In the genomic region with DNA sequence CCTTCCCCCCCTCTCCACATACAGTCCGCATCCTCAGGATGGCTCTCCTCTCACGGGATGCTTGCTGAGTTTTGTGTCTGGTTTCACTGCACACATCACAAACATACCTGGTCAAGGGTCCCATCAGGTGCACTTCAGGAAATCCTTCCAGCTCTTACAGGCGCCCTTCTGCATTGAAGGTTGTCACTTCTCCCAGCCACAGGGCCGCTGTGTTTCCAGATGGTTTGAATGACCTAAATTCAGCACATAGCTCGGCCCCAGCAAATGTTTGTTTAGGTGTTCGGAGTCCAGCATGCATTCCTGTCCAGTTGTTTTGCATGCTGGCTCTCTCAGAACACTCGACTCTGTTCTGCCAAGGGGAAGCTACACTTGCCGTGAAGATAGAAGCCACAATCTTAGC, we compare ENCODE assay signal across 23 mouse cellular contexts.
DNase-seq lines count a peak whose midpoint lies in the region; ATAC-seq and TF ChIP-seq lines count a peak whose summit lies in the region.
"Had no signal": no experiment of that assay in that cellular context is flagged by ENCODE, and none has a peak within 500 bp of the region (broad histone marks: within the 10 kb centered on the region; RNA-seq: fewer than 3 reads in every experiment).

No protein-coding gene starts in this region.

- no peaks in the 10 kb centered on the region for H3K9me3 ChIP-seq in liver, embryonic 12.5 days (replicated peaks)
- H3K9me3 ChIP-seq in liver, postnatal 0 days (ENCODE audit: low read length), result no peaks in the 10 kb centered on the region
- H3K9me3 ChIP-seq in ES-E14 (ENCODE audit: control insufficient read depth, insufficient read depth, low read depth, low read length), result no peaks in the 10 kb centered on the region
- H3K9me3 ChIP-seq: embryonic facial prominence, embryonic 12.5 days; embryonic facial prominence, embryonic 15.5 days; G1E; heart, embryonic 10.5 days; hindbrain, embryonic 12.5 days; hindbrain, embryonic 15.5 days had no signal

- TF ChIP-seq CTCF in liver, postnatal 0 days (IDR thresholded peaks at IDR 0.05; ENCODE audit: low read depth), result no peak

- peak overlapping the region; percentile 39; the same call in 1 of the 2 replicates for H3K9ac ChIP-seq in liver, embryonic 12.5 days
- no peak overlapping the region for H3K9ac ChIP-seq in liver, postnatal 0 days (replicated peaks)
- no peak overlapping the region for H3K9ac ChIP-seq in ES-E14 (ENCODE audit: insufficient read depth, low read depth, low read length, poor library complexity, severe bottlenecking)
- H3K9ac ChIP-seq: embryonic facial prominence, embryonic 12.5 days; embryonic facial prominence, embryonic 15.5 days; hindbrain, embryonic 12.5 days; hindbrain, embryonic 15.5 days had no signal

- H3K27ac ChIP-seq in liver, embryonic 12.5 days, result peak overlapping the region; percentile 85
- no peak overlapping the region for H3K27ac ChIP-seq in liver, postnatal 0 days (ENCODE audit: low read depth)
- H3K27ac ChIP-seq in ES-E14 (ENCODE audit: insufficient read depth, low read depth, low read length, poor library complexity, severe bottlenecking), result 0 out of 2 replicates have a peak overlapping the region, but pooled peaks have one; percentile 28
- H3K27ac ChIP-seq: embryonic facial prominence, embryonic 12.5 days; embryonic facial prominence, embryonic 15.5 days; heart, embryonic 10.5 days; hindbrain, embryonic 12.5 days; hindbrain, embryonic 15.5 days had no signal

- peak; percentile 34 for DNase-seq in embryo, embryonic 10 days (ENCODE audit: low spot score)
- DNase-seq in embryo, embryonic 11 days, result no peak
- no peak for DNase-seq in liver, postnatal 0 days
- DNase-seq in lung, adult 18-20 months, result peak; percentile 45 to 50
- DNase-seq in lung, postnatal 10 days, result no peak
- no peak for DNase-seq in ES-E14 (ENCODE audit: low read depth, low spot score)
- no peak for DNase-seq in thymus, postnatal 25 days
- DNase-seq: adrenal gland, postnatal 10 days; adrenal gland, postnatal 36 days; cerebellum, adult 18-20 months; cerebellum, adult 9-10 months; cerebellum, postnatal 14 days; gastrocnemius, postnatal 25 days; heart, adult 18-20 months had no signal

- no peak overlapping the region for H3K4me3 ChIP-seq in liver, embryonic 12.5 days
- no peak overlapping the region for H3K4me3 ChIP-seq in liver, postnatal 0 days (ENCODE audit: low read depth, low read length)
- no peak overlapping the region for H3K4me3 ChIP-seq in ES-E14 (ENCODE audit: insufficient read depth in 1 of 2, low read depth in 1 of 2, low read length in 2 of 2, poor library complexity in 1 of 2, severe bottlenecking in 1 of 2)
- H3K4me3 ChIP-seq: embryonic facial prominence, embryonic 12.5 days; embryonic facial prominence, embryonic 15.5 days; heart, embryonic 10.5 days; hindbrain, embryonic 12.5 days; hindbrain, embryonic 15.5 days had no signal

- WGBS in liver, embryonic 12.5 days (ENCODE audit: insufficient replicate concordance), result 73% methylated on average over 8 of the region's 8 CpGs
- 67% methylated on average over 8 of the region's 8 CpGs for WGBS in liver, postnatal 0 days (ENCODE audit: insufficient replicate concordance)

- in situ Hi-C loops in ES-E14 (cut with MboI; ENCODE audit: low sequenced_read_pairs in 2 of 2, unreplicated experiment in 2 of 2), result no loop called here

- no peaks in the 10 kb centered on the region for H3K27me3 ChIP-seq in liver, embryonic 12.5 days (replicated peaks)
- H3K27me3 ChIP-seq in liver, postnatal 0 days (ENCODE audit: insufficient read depth, low read length), result no peaks in the 10 kb centered on the region
- H3K27me3 ChIP-seq: embryonic facial prominence, embryonic 12.5 days; embryonic facial prominence, embryonic 15.5 days; hindbrain, embryonic 12.5 days; hindbrain, embryonic 15.5 days; Patski had no signal

- no peak for ATAC-seq in liver, embryonic 12.5 days
- no peak for ATAC-seq in liver, postnatal 0 days
- ATAC-seq: forebrain, embryonic 14.5 days; Patski had no signal

- TF ChIP-seq EP300 in liver, postnatal 0 days (IDR thresholded peaks at IDR 0.05; ENCODE audit: low read depth), result no peak

- peaks cover 58% of the 10 kb centered on the region for H3K36me3 ChIP-seq in liver, embryonic 12.5 days
- H3K36me3 ChIP-seq in liver, postnatal 0 days (replicated peaks; ENCODE audit: insufficient read depth, low read length), result peaks cover 6% of the 10 kb centered on the region
- peaks cover 3% of the 10 kb centered on the region for H3K36me3 ChIP-seq in ES-E14 (ENCODE audit: control insufficient read depth, insufficient read depth, low read length, poor library complexity, severe bottlenecking)
- H3K36me3 ChIP-seq: hindbrain, embryonic 12.5 days; hindbrain, embryonic 15.5 days had no signal

- H3K4me1 ChIP-seq in liver, embryonic 12.5 days, result peaks cover 90% of the 10 kb centered on the region
- peaks cover 44% of the 10 kb centered on the region for H3K4me1 ChIP-seq in liver, postnatal 0 days (ENCODE audit: insufficient read depth)
- peaks cover 11 to 14% of the 10 kb centered on the region in 2 experiments; a peak in 2 of 4 replicates for H3K4me1 ChIP-seq in ES-E14 (ENCODE audit: control insufficient read depth in 2 of 2, insufficient read depth in 2 of 2, low read length in 2 of 2, poor library complexity in 1 of 2)
- H3K4me1 ChIP-seq: embryonic facial prominence, embryonic 15.5 days had no signal

- H3K4me2 ChIP-seq in liver, embryonic 12.5 days, result no peak overlapping the region
- H3K4me2 ChIP-seq in liver, postnatal 0 days (ENCODE audit: low read depth, low read length), result no peak overlapping the region
- H3K4me2 ChIP-seq: embryonic facial prominence, embryonic 12.5 days; embryonic facial prominence, embryonic 15.5 days; hindbrain, embryonic 12.5 days; hindbrain, embryonic 15.5 days had no signal

TF ChIP-seq in ES-E14, 5 proteins besides CTCF, POLR2A, EP300 and RAD21:
- TF ChIP-seq CHD2 (IDR thresholded peaks at IDR 0.05; ENCODE audit: low read depth, low read length) (no peak), MAFK (IDR thresholded peaks at IDR 0.05; ENCODE audit: insufficient read depth, low read depth, low read length) (no peak), HCFC1 (IDR thresholded peaks at IDR 0.05; ENCODE audit: borderline replicate concordance, insufficient read depth, low read length) (no peak), ZNF384 (IDR thresholded peaks at IDR 0.05; ENCODE audit: low read depth, low read length) (no peak), ZC3H11A (IDR thresholded peaks at IDR 0.05; ENCODE audit: borderline replicate concordance, low read depth, low read length) (no peak)
TF ChIP-seq in ES-E14: peak in this region for 0.

Comparison
In these comparisons a context has a peak if more than half of its experiments do, and no peak if none do; other contexts are left out.
1. DNase-seq: peak in embryo, embryonic 10 days (single experiment) and lung, adult 18-20 months (2 of 2); none in embryo, embryonic 11 days (single experiment), liver, postnatal 0 days (single experiment), lung, postnatal 10 days (single experiment), ES-E14 (single experiment) and thymus, postnatal 25 days (single experiment).